Mouse (Mus musculus) left cerebral cortex, adult 18-20 months (tissue): ENCODE data around the gene Dcaf8. TPM values are rescaled to one million over a fixed set of nuclear protein-coding genes. Genes with fewer than 3 reads are reported as not detected.

Experiments used
- DNase-seq, 2 experiments: peaks; one replicate each; pipeline ENCODE4 v3.0.0; 2021 to 2022; ENCODE audit warnings: low spot score in 2 of 2, mixed read lengths in 1 of 2
- total RNA-seq, 2 experiments: library from RNA; stranded (reverse); gene quantifications; 2 replicates each; pipeline ENCODE4 v1.2.3; 2021

Gene Dcaf8
- total RNA-seq, 2 experiments from 2014 or later = 117 TPM

DNA sequence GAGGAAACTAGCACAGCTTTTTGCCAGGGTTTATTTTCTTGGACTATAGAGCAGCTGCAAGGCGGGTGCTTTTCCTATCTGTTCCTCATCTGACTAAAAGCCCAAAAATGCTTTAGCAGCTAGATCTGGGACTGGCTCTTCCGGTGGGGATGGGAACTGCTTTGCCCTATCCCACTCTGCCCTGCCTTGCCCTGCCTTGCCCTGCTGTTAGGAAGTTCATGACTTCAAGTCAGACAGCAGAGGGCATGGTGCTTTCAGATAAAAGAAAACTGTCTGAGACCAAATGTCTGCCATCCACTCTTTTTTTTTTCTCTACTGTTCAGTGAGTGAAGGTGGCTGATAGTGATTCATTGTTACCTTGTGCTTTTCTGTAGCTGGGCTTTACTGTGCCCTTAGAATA is 43.7 kb downstream of the Dcaf8 start:
- no peak for DNase-seq

DNA sequence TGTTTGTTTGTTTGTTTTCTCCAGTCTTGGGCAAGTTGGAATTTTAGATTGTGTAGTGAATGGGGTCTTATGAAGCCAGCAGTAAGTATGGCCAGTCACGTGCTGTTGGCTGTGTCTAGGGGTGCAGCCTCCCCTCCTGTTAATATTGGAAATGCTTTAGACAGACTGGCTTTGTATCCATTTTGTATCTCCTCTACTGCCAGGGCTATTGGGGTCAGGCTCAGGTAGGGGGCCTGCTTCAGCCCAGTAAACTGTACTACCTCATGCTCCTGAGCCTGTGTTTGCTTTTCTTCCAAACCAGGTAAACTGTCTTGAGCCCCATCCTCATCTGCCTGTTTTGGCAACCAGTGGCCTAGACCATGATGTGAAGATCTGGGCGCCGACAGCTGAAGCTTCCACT is 44.3 kb downstream of the Dcaf8 start:
- DNase-seq = no peak

DNA sequence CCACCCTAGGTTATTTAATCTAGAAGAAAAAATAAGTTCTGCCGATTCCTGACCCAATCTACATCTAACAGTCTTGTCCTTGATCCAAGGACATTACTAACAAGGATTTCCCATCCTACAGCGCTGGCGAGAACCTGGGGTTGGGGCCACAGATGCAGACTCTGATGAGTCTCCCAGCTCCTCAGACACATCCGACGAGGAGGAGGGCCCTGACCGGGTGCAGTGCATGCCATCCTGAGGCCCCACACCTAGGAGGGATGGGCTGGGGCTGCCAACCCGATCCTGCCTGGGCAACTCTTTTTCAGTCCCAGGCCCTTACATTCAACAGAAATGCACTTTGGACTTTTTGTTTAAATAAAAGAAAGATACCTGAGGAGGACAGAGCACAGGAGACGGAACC is 46.6 kb downstream of the Dcaf8 start:
- no peak for DNase-seq

DNA sequence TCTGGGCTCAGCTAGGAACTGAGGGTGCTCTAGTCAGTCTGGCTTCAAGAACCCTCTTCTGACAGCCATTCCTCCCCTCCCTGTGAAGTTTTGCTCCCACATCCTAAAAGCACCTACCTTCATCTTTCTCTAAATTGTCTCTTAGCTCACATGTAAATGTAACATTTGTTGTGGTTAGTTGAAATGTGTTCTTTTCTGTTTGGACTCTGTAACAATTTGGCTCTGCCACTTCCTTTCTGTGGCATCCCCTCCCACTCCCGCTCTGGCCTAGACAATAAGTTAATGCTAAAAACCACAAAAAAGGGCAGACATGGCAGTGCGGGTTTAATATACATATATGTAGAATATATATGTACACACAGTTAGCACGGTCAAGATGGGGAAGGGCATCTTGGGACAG is 49.3 kb downstream of the Dcaf8 start:
- no peak for DNase-seq

DNA sequence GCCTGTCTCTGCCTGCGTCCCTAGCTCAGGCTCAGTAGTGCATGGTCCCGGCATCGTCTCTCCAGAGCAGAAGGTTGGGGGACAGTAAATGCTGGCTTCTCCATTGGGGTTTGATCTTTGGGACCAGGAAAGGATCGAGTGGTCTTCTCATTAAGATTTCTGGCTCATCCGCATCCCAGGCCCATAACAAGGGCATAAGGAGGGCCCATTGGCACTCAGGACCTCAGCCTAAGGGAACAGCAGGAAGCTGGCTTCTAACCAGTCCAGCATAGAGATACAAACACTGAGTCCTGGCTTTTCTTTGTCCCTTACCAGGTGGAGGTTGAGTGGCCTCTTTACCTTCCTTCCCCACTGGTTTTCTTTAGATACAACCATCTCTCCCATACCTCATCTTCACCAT is 50.0 kb downstream of the Dcaf8 start:
- no peak for DNase-seq

DNA sequence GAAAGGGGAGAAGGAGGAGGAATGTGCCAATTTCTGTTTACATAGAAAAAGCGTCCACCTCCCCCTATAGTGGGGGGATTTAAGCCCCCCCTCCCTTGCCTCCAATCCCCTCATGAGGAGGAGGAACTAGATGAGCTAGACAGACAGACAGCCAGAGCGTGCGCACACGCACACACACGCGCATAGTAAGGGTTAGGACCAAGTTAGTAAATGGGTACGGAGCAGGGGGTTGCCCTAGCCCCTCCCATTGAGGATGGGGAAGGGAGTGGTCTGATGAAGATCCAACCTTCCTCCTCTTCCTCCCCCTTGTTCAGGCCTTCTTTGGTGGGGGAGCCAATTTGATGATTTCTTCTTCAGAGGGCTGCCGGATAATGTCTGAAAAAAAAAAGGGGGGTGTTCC is 50.4 kb downstream of the Dcaf8 start:
- DNase-seq = no peak

DNA sequence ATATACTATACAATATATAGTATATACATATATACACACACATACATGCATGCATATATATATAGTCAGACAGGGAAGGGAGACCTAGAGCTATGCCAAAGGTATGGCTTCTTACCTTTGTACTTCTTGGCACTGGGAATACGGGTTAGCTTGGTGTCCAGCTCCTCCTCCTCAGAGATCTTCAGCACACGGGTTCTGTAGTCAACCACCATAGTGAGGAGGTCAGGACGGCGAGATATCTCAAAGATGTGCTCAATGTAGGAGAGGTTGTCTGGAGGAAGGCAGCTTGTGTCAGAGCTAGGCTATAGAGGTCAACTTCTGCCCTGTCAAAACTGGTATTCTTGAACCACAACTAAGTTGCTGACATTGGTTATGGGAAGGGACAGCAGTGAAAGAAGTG is 51.1 kb downstream of the Dcaf8 start:
- DNase-seq = no peak

DNA sequence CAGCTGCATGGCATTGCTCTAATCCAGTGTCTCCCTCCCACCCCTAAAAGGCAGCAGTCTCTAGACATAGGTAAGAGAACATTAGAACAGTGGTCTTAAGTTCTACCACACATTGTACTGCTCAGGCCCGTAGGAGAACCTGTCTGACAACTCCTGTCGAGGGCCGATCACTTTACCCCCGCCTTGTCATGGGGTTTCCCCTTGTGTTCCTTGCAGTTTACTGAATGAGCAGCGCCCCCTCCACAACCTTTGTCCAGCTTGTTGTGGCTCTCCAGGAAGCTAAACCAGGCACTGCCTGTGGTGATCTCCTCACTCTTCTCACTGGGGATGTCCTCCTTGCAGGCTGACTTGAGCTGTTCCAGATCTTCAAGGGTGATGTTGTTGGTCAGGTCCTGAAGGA is 52.3 kb downstream of the Dcaf8 start:
- DNase-seq = no peak

DNA sequence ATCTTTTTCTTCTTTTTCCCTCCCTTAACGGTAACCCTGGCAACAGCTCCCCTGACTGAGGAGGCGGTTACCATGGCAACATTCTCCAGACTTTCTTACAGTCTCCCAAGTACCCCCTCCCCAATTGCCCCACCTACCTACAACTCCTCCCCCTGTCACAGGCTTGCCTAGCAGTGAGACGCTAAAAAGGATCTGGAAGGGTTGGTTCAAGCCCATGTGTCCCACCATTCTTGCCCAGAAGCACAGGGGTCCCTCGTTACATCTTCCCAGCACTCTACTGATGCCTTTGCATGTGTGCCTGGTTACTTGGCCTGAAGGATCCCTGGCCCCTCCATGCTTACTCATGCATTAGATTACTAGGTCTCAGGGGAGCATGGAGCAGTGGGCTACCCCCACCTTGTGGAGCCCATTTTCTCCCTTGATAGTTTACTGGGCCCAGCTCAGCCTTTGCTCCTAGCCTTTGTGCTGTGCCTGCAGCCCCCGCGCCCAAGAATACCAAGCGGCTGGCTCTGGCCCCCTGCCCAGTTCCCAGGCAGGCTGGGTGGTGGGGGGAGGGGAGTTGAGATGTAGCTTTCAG is 53.1 kb downstream of the Dcaf8 start:
- peak; percentile 73 to 77 for DNase-seq

DNA sequence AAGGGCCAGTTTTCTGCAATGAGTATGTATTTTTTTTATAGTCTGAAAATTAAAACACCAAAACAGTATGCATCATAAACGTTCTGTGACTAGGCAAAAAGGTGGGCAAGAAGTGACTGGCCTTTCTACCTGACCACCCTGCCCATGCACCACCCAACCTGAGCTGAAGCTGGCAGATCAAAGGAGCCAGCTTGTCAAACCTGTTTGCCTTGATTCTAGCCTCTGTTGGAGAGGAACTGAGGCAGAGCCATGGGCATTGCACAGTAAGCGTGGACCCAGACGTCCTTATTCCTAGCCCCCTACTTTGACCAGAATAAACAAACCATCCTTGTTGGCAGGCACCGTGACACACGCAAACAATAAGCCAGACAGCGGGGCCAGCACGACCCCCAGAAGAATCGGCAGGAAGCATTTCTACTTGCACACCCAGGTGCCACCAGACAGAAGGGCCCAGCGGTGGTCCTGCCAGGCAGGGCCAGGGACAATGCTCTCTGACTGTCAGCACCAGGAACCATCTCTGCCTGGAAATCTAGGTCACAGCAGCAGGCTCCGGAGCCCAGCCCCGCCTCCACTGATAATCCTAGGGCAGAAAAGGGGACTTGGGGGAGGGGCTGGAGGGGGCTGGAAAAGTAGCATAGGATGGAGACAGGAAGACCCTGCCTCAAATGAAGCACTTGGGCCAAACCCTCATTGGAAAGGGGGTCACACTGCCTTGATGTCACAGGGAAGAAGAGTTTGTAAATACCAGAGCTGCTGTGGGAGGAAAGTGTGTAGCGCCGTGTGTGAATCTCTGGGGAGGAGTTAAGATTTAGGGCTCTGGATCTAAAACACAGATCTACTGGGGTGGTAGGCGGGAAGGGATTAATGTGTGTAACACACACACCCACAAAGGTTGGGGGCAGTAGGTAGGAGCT is 54.3 kb downstream of the Dcaf8 start:
- no peak for DNase-seq

DNA sequence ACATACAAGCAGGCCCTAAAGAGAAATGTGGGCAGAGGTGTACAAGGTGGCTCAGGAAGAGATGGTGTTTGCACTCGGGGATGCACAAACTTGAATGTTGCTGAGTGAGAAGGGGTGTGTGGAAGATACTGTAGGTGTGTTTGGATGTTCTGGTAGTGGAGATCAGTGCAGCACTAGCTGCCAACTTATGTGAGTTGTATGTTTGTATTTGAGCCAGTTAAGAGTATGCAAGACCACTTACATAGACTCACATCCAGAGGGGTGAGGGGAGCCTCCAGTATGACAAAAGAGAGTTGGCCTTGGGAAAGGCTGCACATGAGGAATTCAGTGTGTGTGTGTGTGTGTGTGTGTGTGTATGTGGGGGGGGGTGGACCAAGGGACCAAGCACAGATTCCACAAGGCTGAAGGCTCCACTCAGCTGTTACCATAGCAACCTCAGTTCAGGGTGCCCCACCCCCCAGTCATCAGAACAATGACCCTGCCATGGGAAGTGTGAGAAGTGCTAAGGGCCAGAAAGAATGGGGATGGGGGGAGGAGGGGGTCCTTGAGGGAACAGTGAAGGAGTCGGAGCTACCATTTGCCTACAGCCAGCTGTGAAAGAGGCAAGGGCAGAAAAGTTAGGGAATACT is 55.1 kb downstream of the Dcaf8 start:
- no peak for DNase-seq

DNA sequence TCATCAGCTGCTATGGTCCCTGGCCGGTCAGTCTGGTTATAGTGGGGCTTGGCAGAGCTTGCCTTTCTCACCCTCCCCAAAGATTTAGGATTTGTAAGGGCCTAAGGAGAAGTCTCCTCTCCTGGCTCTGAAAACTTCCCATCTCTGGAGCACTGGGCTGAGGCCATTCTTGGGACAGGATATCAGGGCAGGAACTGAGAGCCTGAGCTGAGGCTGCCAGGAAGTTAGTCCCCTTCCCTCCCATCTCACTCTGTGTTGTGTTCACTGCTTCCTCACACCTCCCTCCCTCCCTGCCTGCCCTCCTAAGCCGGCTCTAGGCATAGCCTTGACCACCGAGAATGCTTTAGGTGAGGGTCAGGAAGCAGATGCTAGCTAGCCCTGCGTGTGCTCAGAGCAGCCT is 55.7 kb downstream of the Dcaf8 start:
- DNase-seq = no peak

DNA sequence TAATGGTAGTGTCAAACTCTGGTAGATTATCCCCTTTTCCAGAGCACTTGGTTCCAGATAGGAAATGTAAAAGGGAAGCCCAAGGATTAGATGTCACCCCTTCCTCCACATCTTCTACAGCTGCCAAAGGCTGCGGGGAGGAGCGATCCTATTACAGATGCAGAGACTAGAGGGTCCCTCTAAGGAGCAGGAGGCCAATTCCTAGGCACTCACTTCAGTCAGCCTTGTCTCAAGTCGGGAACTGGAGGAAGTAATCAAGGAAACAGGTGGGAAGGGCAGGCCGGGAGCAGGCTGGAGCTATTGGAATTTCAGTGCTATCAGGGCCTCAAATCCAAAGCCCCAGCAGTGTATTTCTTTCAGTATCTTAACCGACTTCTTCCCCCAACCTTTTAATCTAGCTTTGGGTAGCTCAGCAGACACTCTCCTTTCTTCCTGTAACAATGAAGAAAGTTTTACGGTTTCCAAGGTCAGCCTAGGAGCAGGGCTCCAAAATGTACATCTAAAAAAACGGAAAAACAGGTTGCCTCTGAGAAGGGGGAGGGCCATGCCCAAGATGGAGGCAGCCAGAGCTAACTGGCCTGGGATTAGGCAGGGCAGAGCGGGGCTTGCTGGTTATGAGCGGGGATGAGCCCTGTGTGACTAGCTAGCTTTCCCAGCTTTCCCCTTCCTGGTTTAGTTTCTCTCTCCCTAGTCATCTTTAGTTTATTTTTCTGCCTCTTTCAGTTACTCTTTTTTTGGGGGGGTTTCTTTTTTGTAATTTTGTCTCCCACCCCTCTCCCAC is 56.3 kb downstream of the Dcaf8 start:
- DNase-seq = no peak

DNA sequence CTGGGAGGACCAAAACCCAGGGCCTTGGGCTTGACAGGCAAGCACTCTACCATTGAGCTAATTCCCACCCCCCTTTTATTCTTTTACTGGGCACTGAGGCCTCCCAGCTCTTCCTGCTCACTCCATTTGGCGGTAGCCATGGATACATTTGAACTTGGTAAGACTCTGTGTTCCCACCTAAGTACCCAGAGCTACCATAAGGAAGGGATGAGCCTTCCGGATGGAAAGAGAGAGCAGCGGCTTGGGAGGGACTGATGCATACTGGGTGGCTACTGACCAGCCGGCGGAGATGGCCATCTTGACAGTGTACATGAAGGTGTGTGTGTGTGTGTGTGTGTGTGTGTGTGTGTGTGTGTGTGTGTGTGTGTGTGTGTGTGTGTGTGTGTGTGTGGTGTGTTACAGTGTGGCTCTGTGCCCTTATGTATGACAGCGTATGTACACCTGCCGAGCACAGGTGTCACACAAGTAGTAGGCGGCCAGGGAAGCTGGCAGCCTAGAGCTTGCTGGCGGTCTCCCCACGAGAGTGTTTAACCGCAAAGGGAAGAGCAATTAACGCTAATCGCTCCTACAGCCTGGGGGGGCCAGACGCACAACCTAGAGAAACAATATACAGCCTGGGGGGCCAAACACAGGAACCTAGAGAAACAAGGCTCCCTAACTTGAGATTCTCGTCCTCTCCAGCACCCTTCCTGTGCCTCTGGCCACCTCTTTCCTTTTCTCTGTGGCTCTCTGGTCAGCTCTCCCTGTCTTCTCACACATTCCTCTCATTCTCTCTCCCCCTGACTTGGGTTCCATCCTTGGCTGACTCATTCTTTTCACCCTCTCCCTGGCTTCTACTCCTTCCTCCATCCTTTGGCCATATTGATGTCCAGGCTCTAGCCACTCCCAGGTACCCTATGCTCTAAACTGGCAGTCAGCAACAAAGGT is 57.2 kb downstream of the Dcaf8 start:
- no peak for DNase-seq

DNA sequence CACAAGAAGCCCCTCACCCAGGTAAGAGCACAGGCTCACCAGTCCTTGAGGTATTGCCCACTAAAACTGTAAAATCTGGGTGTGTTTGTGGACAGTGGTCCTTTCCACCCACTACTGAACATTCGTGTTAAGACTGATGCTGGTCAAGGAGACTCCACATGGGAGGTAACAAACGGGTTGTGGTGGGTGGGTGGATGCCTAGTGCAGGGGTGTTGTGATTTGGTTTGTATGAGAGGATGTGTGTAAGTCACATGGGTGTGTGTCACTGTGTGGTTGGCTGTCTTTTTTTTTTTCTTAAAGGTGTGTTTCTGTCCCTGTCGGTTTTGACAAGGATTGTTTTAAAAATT is 57.8 kb downstream of the Dcaf8 start:
- DNase-seq = no peak

DNA sequence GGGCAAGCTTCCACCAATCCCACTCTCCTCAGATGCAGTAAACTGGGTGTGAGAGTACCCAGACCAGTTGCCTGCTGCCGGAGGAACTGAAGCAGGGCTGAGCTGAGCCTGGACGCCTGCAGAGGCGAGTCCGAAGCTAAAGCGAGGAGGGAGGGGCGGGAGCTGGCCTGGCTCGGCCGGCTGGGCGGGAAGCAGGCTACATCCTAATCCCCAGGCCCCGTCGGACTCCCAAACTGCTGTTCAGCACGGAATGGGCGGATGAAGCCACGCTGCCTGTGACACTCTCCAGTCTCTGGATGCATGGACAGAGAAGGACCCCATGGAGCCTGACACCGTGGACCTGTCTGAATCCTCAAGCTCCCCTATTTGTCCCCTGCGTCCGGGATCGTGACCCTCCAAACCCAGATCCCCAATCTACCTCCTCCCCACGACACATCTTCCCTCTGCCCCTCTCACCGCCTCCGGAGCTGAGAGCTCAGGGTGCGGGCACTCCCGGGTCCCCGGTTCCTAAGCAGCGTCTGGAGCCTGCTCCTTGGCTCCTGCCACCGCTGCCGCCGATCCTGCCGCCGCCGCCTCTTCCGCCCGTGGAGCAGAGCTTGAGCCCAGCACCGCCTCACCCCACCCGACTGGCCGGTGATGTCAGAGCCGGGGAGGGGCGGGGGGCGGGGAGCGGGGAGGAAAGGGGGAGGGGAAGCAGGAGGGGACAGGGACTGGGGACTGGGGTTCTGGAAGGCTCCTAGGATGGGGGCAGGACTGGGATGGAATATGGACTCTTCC is 58.4 kb downstream of the Dcaf8 start, which contains the start of gene Pea15a:
Pea15a (minus strand) TSS at position 664 of the 777 bp plus-strand sequence.
- DNase-seq = peak; percentile 78 to 87

DNA sequence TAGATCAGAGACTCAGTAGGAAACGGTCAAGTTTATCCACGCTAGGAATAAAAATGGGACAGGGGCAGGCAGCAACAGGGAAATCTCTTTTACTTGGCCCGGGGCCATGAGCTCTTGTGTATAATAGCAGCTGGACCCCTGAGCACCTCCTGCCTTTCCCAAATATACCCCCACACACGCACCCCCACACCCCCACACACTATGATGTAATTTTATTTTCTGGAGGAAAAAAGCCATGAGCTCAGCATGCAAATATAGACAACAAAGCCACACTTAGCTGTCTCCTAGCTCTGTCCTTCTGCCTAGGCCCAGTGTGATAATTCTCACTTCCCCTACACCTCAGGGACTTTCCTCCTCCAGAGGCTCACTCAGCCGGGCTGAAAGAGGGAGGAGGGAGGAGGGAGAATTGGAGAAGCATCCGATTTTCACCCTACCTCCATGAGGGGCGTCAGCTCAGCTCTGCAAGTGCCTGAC is 59.3 kb downstream of the Dcaf8 start:
- peak; percentile 47 to 49 for DNase-seq

DNA sequence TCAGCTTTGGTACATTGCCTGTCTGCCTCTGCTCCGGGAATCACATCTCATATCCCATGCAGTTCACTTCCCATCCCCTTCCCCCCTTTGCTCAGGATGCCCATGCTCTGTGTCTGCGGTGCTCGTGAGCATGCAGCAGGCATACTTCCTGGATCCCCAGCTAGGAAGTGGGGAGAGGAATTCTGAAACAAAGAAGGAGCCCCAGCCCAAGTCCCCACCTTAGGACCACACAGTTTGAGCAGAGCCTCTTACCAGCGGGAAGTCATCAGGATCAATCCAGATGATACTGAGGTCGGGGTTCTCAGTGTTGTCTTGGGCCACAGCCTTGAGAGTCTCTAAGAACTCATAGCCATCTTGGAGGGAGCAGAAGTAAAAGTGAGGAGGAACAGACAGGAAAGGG is 64.9 kb downstream of the Dcaf8 start:
- DNase-seq = no peak

DNA sequence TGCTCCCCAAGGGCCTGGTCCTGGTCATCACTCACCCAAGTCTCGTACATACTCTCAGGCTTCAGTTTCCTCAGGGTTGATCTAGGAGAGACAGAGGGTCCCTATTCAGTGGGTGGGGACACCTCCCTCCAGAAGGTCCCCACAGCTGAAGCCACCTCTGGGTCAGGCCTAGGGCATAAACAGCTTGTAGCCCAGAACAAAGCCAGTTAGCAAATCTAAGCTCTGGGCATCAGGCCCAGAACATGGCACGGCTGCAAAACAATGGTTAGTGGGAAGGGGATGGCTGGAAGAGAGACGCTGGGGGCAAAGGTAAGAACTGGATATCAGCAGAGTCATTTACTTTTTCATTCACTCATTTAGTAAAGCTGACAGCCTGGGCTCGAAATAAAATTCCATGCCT is 65.9 kb downstream of the Dcaf8 start:
- no peak for DNase-seq

DNA sequence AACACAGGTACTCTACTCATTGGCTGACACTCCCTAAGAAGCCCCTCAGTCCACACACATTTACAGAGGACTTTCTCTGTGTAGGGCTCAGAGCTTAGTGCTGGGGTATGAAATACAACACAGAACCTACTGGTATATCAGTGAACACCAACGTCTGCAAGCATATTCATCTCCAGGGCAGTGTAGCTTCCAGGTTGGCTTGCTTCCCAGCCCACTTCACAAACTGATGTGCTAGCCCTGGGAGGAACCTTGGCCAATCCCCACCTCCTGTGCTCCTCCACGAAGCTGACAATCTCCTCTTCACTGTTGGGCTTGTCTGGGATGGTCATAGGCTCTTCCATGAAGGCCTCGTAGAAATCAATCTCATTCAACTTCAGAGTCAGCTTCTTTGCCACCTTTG is 66.9 kb downstream of the Dcaf8 start:
- DNase-seq = no peak
